Mouse (Mus musculus): ENCODE data around the gene Erp44.

Erp44 gene

GRCm38 (mm10) chr4:48239046-48239445 lies 40.3 kb downstream of the Erp44 start:
- DNase-seq (ENCODE audit: low spot score), result no peak

- DNase-seq (ENCODE audit: low spot score), result no peak
Measured at GRCm38 (mm10) chr4:48236721-48237120, 42.6 kb downstream of the Erp44 start.

- no peak for DNase-seq (ENCODE audit: low spot score)
Measured at GRCm38 (mm10) chr4:48226800-48227199, 52.6 kb downstream of the Erp44 start.

GRCm38 (mm10) chr4:48225604-48226003 lies 53.8 kb downstream of the Erp44 start:
- no peak for DNase-seq (ENCODE audit: low spot score)

GRCm38 (mm10) chr4:48225173-48225572 lies 54.2 kb downstream of the Erp44 start:
- DNase-seq (ENCODE audit: low spot score), result peak; percentile 23

GRCm38 (mm10) chr4:48203564-48203963 lies 75.8 kb downstream of the Erp44 start:
- DNase-seq (ENCODE audit: low spot score), result no peak

- DNase-seq (ENCODE audit: low spot score), result no peak
Measured at GRCm38 (mm10) chr4:48198447-48198846, 80.9 kb downstream of the Erp44 start.

- no peak for DNase-seq (ENCODE audit: low spot score)
Measured at GRCm38 (mm10) chr4:48197925-48198324, 81.4 kb downstream of the Erp44 start.

- no peak for DNase-seq (ENCODE audit: low spot score)
Measured at GRCm38 (mm10) chr4:48182115-48182806, 97.1 kb downstream of the Erp44 start.

GRCm38 (mm10) chr4:48181366-48181765 lies 98.0 kb downstream of the Erp44 start:
- DNase-seq (ENCODE audit: low spot score), result no peak

GRCm38 (mm10) chr4:48180922-48181321 lies 98.4 kb downstream of the Erp44 start:
- DNase-seq (ENCODE audit: low spot score), result no peak

- no peak for DNase-seq (ENCODE audit: low spot score)
Measured at GRCm38 (mm10) chr4:48175666-48176065, 103.7 kb downstream of the Erp44 start.

GRCm38 (mm10) chr4:48163851-48164250 lies 115.5 kb downstream of the Erp44 start:
- no peak for DNase-seq (ENCODE audit: low spot score)

GRCm38 (mm10) chr4:48160386-48160785 lies 119.0 kb downstream of the Erp44 start:
- no peak for DNase-seq (ENCODE audit: low spot score)

GRCm38 (mm10) chr4:48155864-48156263 lies 123.5 kb downstream of the Erp44 start:
- no peak for DNase-seq (ENCODE audit: low spot score)

GRCm38 (mm10) chr4:48153229-48153628 lies 126.1 kb downstream of the Erp44 start:
- no peak for DNase-seq (ENCODE audit: low spot score)

- no peak for DNase-seq (ENCODE audit: low spot score)
Measured at GRCm38 (mm10) chr4:48149492-48149891, 129.9 kb downstream of the Erp44 start.

Data from ovary, postnatal 10 days (tissue).